Mouse (Mus musculus) intestine, postnatal 0 days (tissue): ENCODE measurements at regions not wholly inside any gene's neighbourhood (a gene's known extent, or its start where the extent isn't known, plus 50 kb on each side); places are given as distances from the start of the nearest gene placed in this dataset.

Source experiments
- ATAC-seq: fragments of 200-750 bp; cut with Nextera tagmentation; 2 replicates; pipeline ENCODE4 v1.8.0; 2017; ENCODE audit warnings: mild to moderate bottlenecking, moderate TSS enrichment, moderate library complexity
- H3K27ac ChIP-seq: fragments of 300-500 bp; sonication (generic); 2 replicates; pipeline ENCODE4 v1.5.1; 2014; ENCODE audit warnings: mild to moderate bottlenecking, low read depth, low read length, moderate library complexity
- H3K27me3 ChIP-seq: fragments of 300-500 bp; sonication (generic); replicated peaks from 2 replicates; pipeline ENCODE4 v1.6.1; 2014; ENCODE audit warnings: low read length, mixed read lengths; ENCODE audit not compliant: control insufficient read depth, insufficient read depth
- H3K36me3 ChIP-seq: fragments of 300-500 bp; sonication (generic); 2 replicates; pipeline ENCODE4 v1.6.1; 2014; ENCODE audit warnings: mild to moderate bottlenecking, moderate library complexity; ENCODE audit not compliant: control insufficient read depth, insufficient read depth
- H3K4me1 ChIP-seq: fragments of 300-500 bp; sonication (generic); replicated peaks from 2 replicates; pipeline ENCODE4 v1.6.1; 2014; ENCODE audit warnings: antibody characterized with exemption, low read length, mixed read lengths; ENCODE audit not compliant: control insufficient read depth, insufficient read depth
- H3K4me2 ChIP-seq: fragments of 300-500 bp; sonication (generic); replicated peaks from 2 replicates; pipeline ENCODE4 v1.6.1; 2014; ENCODE audit warnings: low read depth, mild to moderate bottlenecking, moderate library complexity
- H3K4me3 ChIP-seq: fragments of 300-500 bp; sonication (generic); 2 replicates; pipeline ENCODE4 v1.5.1; 2014; ENCODE audit warnings: low read depth, low read length
- H3K9ac ChIP-seq: fragments of 300-500 bp; sonication (generic); 2 replicates; pipeline ENCODE4 v1.6.1; 2014; ENCODE audit warnings: mild to moderate bottlenecking, low read depth, low read length
- H3K9me3 ChIP-seq: fragments of 300-500 bp; sonication (generic); 2 replicates; pipeline ENCODE4 v1.6.1; 2016; ENCODE audit warnings: mixed run types; ENCODE audit not compliant: control insufficient read depth
- CTCF ChIP-seq: sonication (generic); IDR thresholded peaks from 2 replicates; pipeline ENCODE4 v1.5.1; 2016; ENCODE audit warnings: low read depth, mild to moderate bottlenecking, control low read depth, antibody characterized with exemption, moderate library complexity
- WGBS: fragments of 180-500 bp; shearing (Covaris S2); extraction: QIAGEN DNeasy Blood & Tissue Kit; methylation state at CpG from one replicate; pipeline ENCODE4 v1.1.7; 2014; 5-methylcytosine and 5-hydroxymethylcytosine counted together

- Histone ChIP-seq H3K4me1 (no peaks in the 10 kb centered on the region), H3K4me3 (no peak overlapping the region), H3K36me3 (no peaks in the 10 kb centered on the region), H3K27ac (no peak overlapping the region), H3K27me3 (peaks cover 7% of the 10 kb centered on the region), H3K9me3 (no peaks in the 10 kb centered on the region), H3K4me2 (no peak overlapping the region), H3K9ac (no peak overlapping the region)
- 68% methylated on average over 5 of the region's 5 CpGs for WGBS
- ATAC-seq: no peak
- no peak for TF ChIP-seq CTCF
These were observed 69.4 kb upstream of the Cdon start for GRCm38 (mm10) chr9:35351576-35351975.

- Histone ChIP-seq H3K4me2 (no peak overlapping the region), H3K4me3 (no peak overlapping the region), H3K27me3 (peaks cover 7% of the 10 kb centered on the region), H3K27ac (no peak overlapping the region), H3K36me3 (no peaks in the 10 kb centered on the region), H3K9me3 (no peaks in the 10 kb centered on the region), H3K4me1 (no peaks in the 10 kb centered on the region), H3K9ac (no peak overlapping the region)
- no peak for TF ChIP-seq CTCF
- no peak for ATAC-seq
- WGBS: 60% methylated on average over 7 of the region's 7 CpGs
These were observed 66.2 kb upstream of the Cdon start for GRCm38 (mm10) chr9:35354652-35355130.

GRCm38 (mm10) chr9:35359699-35360098 is 61.2 kb upstream of the Cdon start:
- no peak overlapping the region for H3K4me3 ChIP-seq
- H3K4me1 ChIP-seq: no peaks in the 10 kb centered on the region
- ATAC-seq: no peak
- H3K36me3 ChIP-seq: no peaks in the 10 kb centered on the region
- no peaks in the 10 kb centered on the region for H3K9me3 ChIP-seq
- H3K27me3 ChIP-seq: no peaks in the 10 kb centered on the region
- H3K9ac ChIP-seq: no peak overlapping the region
- WGBS: 38% methylated on average over 6 of the region's 6 CpGs
- no peak overlapping the region for H3K4me2 ChIP-seq
- no peak for TF ChIP-seq CTCF
- no peak overlapping the region for H3K27ac ChIP-seq

GRCm38 (mm10) chr9:35360139-35361100 is 60.5 kb upstream of the Cdon start:
- no peak overlapping the region for H3K9ac ChIP-seq
- no peaks in the 10 kb centered on the region for H3K36me3 ChIP-seq
- H3K4me1 ChIP-seq: no peaks in the 10 kb centered on the region
- WGBS: 43% methylated on average over 6 of the region's 6 CpGs
- no peak for ATAC-seq
- no peaks in the 10 kb centered on the region for H3K27me3 ChIP-seq
- H3K4me2 ChIP-seq: no peak overlapping the region
- TF ChIP-seq CTCF: no peak
- H3K27ac ChIP-seq: peak overlapping the region; percentile 0; the same call in 1 of the 2 replicates
- H3K4me3 ChIP-seq: no peak overlapping the region
- no peaks in the 10 kb centered on the region for H3K9me3 ChIP-seq

GRCm38 (mm10) chr9:35361432-35361831 is 59.5 kb upstream of the Cdon start:
- Histone ChIP-seq H3K9ac (no peak overlapping the region), H3K9me3 (no peaks in the 10 kb centered on the region), H3K27ac (no peak overlapping the region), H3K4me3 (no peak overlapping the region), H3K4me1 (no peaks in the 10 kb centered on the region), H3K36me3 (no peaks in the 10 kb centered on the region), H3K4me2 (no peak overlapping the region), H3K27me3 (no peaks in the 10 kb centered on the region)
- 62% methylated on average over 4 of the region's 4 CpGs for WGBS
- TF ChIP-seq CTCF: no peak
- ATAC-seq: no peak

GRCm38 (mm10) chr9:35362276-35362675 is 58.7 kb upstream of the Cdon start:
- no peaks in the 10 kb centered on the region for H3K36me3 ChIP-seq
- H3K27me3 ChIP-seq: no peaks in the 10 kb centered on the region
- H3K27ac ChIP-seq: no peak overlapping the region
- H3K4me1 ChIP-seq: no peaks in the 10 kb centered on the region
- H3K9me3 ChIP-seq: no peaks in the 10 kb centered on the region
- TF ChIP-seq CTCF: no peak
- 63% methylated on average over 7 of the region's 7 CpGs for WGBS
- no peak overlapping the region for H3K4me3 ChIP-seq
- no peak overlapping the region for H3K9ac ChIP-seq
- no peak for ATAC-seq
- no peak overlapping the region for H3K4me2 ChIP-seq
